Mouse (Mus musculus) T-helper 17 cell (primary cell): ENCODE measurements at regions not wholly inside any gene's neighbourhood (a gene's known extent, or its start where the extent isn't known, plus 50 kb on each side); places are given as distances from the start of the nearest gene placed in this dataset.

Source experiments
- in situ Hi-C, 2 experiments: fragments of 300-600 bp; cut with MboI, MseI; formaldehyde crosslinking; loops; 1 replicate in 1 of 2; 2 replicates in 1 of 2; pipeline ENCODE4 v1.15.1; 2025; ENCODE audit warnings: high pct_unique_total_duplicates in 2 of 2

DNA sequence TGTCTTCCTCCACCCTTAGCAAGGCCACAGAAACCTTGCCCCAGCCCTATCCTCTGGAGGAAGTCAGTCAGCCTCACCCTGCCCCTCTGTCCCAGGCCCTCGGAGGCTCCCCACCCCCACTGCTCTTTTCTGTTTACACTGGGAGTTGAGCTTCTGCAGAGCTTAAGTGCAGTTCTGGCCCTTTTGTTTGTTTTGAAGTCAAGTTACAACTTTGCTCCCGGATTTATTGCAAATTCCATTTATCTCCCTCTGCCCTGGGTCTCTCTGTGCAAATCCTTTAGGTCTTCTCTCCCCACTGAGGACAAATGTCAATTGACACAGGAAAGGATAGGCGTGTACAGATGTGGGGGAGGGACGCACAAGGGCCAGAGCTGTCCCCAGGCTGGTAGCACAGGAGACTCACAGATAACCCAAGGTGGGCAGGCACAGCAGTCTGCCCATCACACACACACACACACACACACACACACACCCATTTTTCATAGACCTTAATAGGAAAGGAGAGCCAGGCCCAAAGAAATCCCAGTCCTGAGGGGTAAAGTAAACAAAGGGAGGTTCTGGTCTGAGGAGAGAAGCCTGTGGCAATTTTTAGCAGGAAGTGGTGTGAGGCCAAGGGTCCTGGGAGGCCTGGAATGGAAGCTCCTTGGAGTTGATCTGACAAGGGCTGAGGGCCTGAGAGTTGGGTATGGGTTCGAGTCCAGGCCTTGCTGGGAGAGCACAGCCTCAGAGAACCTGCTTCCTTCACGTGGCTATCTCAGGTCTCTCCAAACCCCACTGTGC, 167.9 kb downstream of the Zfp36l1 start:
- in situ Hi-C loops, result no loop called here

DNA sequence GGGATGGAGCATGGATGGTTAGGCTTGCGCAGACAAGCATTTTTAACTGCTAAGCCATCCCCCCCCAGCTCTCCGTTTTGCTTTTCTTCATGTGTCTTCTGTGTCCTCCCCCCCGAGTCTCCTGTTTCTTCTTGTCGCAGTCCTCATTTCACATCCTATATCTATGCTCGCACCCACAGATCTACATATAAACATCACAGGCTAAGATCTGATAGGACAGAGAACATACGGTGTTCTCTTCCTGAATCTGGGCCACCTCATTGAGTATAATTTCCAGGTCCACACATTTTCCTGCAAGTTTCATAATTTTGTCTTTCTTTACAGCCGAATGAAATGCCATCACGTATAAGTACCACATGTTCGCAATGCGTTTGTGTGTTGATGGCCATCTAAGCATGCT, 168.7 kb downstream of the Zfp36l1 start:
- in situ Hi-C loops, result no loop called here

DNA sequence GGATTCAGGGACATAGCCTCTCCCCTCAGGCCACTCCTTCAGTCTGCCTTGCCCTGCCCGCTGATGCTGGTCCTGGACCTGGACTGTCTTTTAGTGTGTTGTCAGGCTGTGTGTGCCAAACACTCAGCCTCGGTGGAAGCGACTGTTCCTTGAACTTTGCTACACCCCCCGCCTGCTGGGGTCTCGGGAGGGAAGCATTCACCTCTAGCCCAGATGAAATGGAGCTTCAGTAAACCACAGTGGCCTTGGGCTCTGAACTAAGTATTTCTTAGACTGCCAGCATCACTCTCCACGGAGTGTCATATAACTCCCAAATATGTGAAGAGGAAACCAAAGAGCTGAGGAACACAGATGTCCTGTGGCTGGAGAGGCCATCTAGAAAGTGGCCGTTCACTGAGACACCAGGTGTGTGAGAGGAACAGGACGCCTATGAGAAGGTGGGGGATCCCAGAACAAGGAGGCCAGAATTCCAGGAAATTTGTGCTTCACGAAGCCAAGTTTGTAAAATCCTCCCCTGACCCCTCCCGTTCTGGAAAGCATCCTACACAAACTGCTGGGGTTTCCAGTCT, 170.2 kb downstream of the Zfp36l1 start:
- in situ Hi-C loops, result no loop called here

DNA sequence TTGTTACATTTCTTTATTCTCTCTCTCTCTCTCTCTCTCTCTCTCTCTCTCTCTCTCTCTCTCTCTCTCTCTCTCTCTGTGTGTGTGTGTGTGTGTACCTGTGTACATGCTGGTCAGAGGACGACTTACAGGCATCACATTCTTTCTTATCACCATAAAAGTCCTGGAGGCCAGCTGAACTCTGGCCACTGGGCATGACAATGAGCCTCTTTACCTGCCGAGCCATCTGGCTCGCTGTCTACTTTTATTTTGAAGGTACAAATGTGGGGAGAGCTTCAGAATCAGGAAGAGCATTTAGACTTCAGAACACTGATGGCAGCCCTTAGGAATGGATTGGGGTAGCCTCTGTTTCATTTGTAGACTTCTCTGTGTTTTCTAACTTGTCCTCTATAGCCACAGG, 171.0 kb downstream of the Zfp36l1 start:
- in situ Hi-C loops, result no loop called here

DNA sequence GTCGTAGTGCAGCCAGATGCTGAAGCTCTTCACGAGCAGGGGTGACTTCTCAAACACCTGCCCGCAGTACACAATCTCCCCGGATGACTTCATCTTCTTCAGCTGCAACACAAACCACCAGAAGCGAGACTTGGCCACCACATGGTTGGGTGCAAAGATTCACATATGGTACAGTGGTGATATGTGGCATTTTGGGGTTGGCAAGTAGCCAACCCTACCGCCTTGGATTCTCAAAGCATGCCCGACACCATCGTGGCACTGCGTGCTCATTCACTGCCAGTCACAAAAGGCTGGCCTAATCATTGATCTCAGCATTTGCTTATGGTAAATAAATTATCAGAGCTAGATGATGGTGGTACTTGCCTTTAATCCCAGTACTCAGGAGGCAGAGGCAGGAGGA, 173.4 kb downstream of the Zfp36l1 start:
- in situ Hi-C loops, result no loop called here

DNA sequence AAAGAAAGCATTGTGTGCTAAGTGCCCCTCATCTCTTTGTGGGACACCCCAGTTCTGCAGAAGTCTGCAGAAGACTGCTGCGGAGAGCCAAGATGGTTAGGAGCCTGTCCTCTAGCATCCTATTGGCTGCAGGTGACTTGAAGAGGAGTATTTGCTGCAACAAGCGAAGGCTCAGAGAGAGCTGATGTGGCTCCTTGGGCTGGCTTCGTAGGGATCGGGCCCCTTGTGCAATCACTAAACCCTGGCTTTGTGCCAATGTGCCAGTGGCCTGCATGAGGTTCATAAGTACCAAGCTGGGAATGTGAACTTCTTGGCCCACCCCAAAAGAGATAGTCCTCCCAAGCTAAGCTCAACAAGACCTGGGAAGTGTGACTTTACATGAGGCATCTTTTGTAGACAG, 174.9 kb downstream of the Zfp36l1 start:
- in situ Hi-C loops, result no loop called here

DNA sequence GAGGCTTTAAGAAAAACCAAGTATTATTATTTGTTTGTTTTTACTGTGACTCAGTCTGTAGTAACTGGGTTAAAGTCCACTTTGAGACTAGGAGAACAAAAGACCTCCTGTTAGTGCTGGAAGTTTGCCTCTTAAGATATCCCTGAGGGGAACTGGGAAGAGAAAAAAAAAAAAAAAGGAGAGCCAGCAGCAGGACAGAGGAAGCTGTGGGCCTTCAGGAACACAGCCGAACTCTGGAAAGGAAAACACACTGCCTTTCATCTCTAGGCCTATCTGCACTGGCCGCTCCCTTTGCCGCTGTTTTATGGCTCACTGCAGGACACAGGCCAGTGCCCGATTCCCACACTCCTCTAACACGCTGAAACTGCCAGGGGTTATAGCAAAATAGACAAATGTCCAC, 176.1 kb downstream of the Zfp36l1 start:
- in situ Hi-C loops, result no loop called here

DNA sequence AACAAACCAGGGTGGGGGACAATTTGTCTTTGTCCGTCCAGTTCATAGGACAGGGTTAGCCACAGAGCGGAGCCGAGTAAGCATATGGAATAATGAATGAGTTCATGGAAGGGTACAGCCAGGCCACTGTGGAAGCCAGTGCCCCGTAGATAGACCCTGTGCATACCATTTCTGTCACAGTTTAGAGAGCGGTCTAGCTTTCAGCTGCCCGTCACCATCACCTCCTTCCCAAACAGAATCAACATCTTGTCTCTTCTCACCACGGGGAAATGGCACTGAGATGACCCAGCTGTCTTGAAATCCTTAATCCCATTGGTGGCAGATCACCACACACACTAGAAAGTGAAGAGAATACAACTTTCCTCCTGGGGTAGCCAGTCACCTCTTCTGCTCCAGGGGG, 178.7 kb downstream of the Zfp36l1 start:
- in situ Hi-C loops, result no loop called here

DNA sequence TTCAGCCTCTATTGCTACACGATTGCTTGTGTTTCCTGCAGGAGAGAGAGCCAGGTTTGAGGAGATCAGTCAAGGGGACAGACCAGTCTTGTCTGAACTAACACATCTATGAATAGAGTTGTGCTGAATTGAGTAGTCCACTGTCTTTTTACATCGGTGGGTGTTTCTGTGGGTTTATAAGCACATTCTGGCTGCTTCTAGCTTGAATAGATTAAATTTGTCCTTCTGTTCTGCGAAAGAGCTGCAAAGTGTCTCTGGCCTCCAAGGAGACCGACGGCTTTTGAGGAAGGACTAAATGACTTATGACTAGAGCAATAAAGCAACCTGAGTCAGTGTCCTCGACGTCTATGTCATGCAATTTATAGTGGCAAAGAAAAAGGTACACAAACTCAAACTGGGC, 179.9 kb downstream of the Zfp36l1 start:
- in situ Hi-C loops, result no loop called here

DNA sequence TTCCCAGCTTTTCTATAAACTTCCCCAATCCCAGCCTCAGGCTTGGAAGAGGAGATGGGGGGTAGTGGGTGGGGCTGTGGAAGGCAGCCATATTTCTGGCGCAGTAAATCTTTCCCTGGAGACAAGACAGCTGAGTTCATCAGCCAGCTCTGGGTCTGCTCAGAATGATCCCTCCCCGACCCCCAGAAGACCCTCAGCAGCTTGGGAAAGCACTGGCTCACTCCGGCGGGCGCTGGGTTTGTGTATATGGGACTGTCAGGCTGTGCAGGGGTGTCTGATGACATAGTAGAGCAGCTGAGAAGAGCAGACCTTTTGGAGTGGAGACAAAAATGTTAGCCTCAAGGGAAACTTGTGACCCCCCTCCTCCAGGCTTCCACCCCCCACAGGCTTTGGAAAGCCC, 181.4 kb downstream of the Zfp36l1 start:
- in situ Hi-C loops, result no loop called here

DNA sequence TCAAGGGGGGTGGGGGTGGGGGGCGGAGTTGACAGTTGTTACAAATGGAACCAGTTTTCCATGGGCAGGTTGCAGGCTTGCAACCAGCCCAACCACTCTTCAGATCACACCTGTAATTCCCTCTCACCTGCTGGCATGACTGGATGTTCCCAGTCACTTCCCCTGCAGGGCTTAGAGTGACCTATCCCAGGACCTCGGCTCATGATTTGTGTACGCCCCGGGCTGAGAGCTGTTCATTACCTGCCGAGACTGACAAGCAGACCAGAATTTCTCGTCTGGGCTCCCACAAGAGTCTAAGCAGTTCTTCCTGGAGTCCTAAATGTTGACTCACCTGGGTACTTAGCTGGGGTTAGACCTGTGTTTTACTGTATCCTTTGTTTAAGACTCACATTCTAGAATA, 183.0 kb downstream of the Zfp36l1 start:
- in situ Hi-C loops, result loop anchor here in 1 of 2 experiments (10.0 kb wide), 1 partner anchor 1585 kb away; no protein-coding TSS in a partner anchor

DNA sequence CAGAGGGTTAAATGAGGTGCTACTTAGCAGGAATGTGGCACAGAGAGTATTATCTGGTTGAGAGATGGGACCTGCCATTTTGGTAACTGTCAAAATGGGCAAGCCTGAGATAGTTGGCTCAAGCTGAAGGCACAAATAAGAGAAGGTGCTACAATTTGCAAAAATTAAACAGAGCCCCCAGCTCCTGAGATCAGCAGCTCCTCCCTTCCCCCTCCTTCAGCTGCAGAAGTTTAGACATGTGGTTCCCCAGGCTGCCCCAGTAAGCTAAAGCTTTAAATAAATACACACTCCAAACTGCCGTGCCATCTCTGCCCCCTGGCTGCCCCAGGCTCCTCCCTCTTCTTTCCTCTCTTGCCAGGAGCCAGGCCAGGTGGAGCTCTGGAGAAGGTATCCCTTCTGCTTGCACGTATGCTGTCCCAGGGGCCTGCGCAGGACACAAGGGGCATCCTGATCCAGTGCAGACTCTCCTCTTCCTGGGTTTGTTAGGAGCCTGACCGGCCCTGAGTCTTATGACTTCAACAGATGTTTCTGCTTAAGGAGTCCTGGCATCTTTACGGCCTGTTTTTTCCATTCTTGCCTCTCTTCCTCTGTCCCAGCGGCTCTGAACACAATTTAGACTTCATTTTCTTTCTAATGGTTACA, 184.0 kb downstream of the Zfp36l1 start:
- in situ Hi-C loops, result loop anchor here in 1 of 2 experiments (10.0 kb wide), 1 partner anchor 1584 kb away; no protein-coding TSS in a partner anchor

DNA sequence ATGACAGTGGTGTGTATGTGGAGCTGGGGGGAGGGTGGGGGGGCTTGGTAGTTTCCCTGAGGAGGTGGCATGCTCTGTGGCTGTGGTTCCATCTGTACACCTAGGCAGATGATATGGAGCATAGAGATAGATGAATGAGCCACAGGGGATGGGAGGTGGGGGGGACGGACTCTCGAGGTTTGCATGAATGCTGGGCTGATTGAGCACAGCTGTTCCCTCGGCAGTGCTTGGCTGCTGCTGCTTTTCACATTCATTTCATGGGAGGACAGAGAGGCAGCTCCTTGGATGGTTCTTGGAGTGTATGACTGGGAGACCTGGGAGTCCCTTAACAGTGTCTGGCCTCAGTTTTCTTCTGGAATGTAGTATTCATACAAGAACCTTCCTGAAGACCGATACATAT, 184.5 kb downstream of the Zfp36l1 start:
- in situ Hi-C loops, result loop anchor here in 1 of 2 experiments (10.0 kb wide), 1 partner anchor 1583 kb away; no protein-coding TSS in a partner anchor

DNA sequence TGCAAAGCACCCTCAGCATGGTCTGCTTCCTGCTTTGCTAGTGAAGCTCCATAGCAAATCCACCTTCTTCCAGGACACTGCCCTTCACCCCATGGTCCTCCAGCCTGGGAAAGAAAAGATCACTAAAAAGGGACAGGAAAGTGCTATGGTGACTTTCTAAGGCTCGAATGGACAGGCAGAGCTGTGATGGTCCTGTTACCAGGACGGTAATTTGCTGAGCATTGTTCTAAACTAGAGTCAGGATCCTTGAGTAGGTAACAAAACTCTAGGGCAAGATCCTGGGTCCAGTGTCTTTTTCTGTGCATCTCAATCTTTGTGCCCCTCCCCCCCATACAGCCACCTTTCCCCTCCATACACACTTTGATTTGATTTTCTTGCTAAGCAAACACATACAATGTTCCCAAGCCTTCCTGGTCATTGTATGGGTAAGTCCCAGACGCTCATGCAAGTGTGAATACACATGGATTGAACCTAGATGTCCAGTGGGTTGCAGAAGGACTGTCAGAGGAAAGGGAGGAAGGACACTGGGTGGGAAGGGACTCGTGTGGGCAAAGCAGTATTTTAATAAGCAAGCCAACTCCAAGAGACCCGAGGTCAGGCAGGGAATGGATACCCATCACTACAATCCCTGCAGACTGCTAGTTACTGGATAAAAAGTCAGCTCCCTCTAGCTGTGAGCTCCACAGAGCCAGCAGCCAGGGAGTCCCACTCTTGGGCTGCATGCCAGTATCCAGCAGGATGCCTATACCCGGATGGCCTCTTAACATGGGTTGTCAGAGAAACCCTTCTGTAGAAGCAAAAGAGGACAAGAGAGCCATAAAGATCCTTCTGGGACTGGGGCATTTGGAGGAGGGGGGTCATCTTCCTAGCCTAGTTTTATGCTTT, 186.9 kb downstream of the Zfp36l1 start:
- in situ Hi-C loops, result loop anchor here in 1 of 2 experiments (10.0 kb wide), 1 partner anchor 1581 kb away; no protein-coding TSS in a partner anchor

DNA sequence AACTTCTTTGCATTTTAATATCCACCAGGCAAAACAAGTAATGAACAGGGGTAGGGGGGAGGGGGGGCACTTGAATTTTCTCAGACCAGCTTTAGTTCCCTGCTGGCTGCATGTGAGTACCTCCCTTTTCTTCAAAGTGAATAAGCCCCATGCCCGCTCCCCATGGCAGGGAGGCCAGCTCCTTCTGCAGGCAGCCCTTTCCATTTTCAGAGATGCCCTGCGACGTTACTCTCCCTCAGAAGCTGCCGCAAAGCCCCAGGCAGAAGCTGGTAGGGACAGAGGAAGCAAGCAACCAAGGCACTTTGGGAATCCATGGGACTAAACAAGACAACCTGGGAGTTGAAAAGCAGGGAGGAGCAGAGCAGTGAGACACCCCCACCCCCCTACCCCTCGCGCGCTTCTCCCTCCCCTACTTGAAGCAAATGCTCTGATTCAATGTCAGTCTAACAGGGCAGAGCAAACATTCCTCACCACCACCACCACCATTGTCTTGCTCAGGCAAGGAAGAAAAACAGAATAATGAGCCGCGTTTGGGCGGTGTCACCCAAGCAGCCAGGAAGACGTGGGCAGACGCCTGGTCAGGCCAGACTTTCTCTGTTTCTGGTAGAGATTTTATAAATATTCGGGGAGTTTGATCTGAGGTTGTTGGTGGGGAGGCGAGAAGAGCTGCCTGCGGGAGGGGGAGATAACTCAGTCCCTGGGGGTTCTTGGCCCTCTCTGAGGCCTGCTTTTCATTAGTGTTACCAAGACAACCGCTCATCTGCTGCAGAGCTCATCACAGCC, 187.7 kb downstream of the Zfp36l1 start:
- in situ Hi-C loops, result loop anchor here in 1 of 2 experiments (10.0 kb wide), 1 partner anchor 1580 kb away; no protein-coding TSS in a partner anchor

DNA sequence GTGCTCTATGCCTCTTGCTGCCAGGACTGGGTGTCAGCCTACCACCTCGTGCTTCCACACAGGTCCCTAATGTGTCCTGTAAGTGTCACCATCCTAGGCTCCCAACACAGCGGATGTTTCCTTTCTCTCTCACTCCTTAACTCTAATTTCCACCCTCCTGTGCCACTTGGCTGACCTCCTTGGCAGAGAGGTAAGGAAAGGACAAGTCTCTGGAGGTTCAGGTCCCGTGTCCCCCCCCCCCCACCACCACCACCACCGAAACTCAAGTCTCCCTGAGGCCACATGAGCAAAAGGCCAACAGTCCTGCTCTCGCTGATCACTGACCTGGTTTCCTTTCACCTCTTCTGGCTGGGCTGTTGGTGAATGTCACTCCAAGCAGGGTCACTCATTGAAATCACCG, 189.0 kb downstream of the Zfp36l1 start:
- in situ Hi-C loops, result loop anchor here in 1 of 2 experiments (10.0 kb wide), 1 partner anchor 1579 kb away; no protein-coding TSS in a partner anchor

DNA sequence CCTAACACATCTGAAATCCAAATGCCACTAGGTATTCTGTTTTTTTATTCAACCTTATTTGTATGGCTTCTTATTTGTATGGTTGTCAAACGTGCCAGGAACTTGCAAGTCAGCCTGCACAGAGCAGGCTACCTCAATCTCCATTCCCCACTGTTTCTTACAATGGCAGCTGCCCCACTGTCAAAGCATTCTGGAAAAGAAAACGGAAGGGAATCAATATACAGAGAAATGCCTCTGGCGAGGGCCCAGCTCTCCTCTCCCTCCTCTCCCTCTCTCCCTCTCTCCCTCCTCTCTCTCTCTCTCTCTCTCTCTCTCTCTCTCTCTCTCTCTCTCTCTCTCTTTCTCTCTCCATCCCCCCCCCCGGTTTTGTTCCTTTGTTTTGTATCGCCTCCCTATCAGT, 191.0 kb downstream of the Zfp36l1 start:
- in situ Hi-C loops, result loop anchor here in 1 of 2 experiments (10.0 kb wide), 1 partner anchor 1577 kb away; no protein-coding TSS in a partner anchor

DNA sequence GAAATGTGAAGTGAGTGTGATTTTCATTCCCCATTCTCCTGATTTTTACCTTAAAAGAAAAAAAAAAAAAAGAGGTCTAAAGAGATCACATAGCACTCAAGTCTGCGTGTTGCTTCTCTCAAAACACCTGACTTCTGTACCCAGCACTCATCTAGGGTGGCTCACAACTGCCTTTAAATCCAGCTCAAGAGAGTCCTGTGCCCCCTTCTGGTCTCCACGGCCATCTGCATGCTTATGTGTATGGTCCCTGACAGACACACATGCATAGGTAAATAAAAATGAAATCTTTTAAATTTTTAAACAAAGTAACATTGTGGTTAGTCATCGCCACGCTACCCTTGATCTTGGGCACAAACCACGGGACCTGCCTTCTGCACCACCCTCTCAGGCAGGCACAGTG, 193.8 kb downstream of the Zfp36l1 start:
- in situ Hi-C loops, result no loop called here

DNA sequence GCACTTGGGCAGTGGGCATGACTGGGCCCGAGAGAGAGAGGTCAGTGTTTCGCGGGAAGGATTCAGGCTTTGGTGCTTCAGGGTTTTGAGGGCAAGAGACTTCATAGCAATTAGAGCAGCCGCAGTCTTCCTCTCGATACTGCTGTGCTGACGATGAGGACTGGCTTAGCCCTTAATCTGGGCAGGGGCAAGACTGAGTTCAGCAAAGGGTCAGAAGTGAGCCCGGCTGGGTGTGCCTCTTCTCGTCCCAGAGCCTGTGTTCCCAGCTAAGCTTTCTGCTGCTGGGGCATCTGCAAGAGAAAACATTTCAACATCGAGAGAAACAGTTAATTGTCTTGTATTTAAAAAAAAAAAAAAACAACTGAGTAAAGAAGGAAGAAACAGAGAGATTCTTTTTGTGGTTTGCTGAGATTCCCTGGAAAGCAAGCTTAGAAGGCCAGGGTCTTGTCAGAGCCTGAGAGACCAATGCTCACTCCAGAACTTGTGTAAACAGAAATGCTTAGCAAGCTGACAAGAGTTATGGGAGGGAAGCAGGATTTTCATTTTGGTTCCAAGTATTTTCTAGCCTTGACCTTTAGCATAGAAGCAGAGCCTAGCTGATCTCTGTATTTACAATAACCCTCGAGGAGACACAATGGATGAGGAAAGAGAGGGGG, 195.1 kb downstream of the Zfp36l1 start:
- in situ Hi-C loops, result no loop called here
